Mouse (Mus musculus) heart, embryonic 16.5 days (tissue): ENCODE data around the gene Gmds. TPM values are rescaled to one million over a fixed set of nuclear protein-coding genes. Genes with fewer than 3 reads are reported as not detected.

Source experiments
- ATAC-seq: fragments of 200-750 bp; cut with Nextera tagmentation; replicated peaks from 2 replicates; pipeline ENCODE4 v1.8.0; 2017; ENCODE audit warnings: moderate number of reproducible peaks; ENCODE audit not compliant: insufficient read depth, low FRiP score; ENCODE audit errors: extremely low read depth
- H3K27ac ChIP-seq: fragments of 300-500 bp; sonication (generic); 2 replicates; pipeline ENCODE4 v1.5.1; 2014; ENCODE audit warnings: mild to moderate bottlenecking, low read length, control low read depth, moderate library complexity
- H3K27me3 ChIP-seq: fragments of 300-500 bp; sonication (generic); 2 replicates; pipeline ENCODE4 v1.6.1; 2014; ENCODE audit warnings: low read length, mixed read lengths; ENCODE audit not compliant: control insufficient read depth, insufficient read depth
- H3K36me3 ChIP-seq: fragments of 300-500 bp; sonication (generic); 2 replicates; pipeline ENCODE4 v1.6.1; 2014; ENCODE audit not compliant: control insufficient read depth, insufficient read depth
- H3K4me1 ChIP-seq: fragments of 300-500 bp; sonication (generic); 2 replicates; pipeline ENCODE4 v1.6.1; 2014; ENCODE audit warnings: low read length, mixed read lengths; ENCODE audit not compliant: control insufficient read depth, insufficient read depth
- H3K4me2 ChIP-seq: fragments of 300-500 bp; sonication (generic); 2 replicates; pipeline ENCODE4 v1.6.1; 2014; ENCODE audit warnings: low read depth, mild to moderate bottlenecking, control low read depth, low read length
- H3K4me3 ChIP-seq: fragments of 300-500 bp; sonication (generic); 2 replicates; pipeline ENCODE4 v1.5.1; 2014; ENCODE audit warnings: mild to moderate bottlenecking, control low read depth, low read length
- H3K9ac ChIP-seq: fragments of 300-500 bp; sonication (generic); 2 replicates; pipeline ENCODE4 v1.6.1; 2014; ENCODE audit warnings: low read length, control low read depth
- H3K9me3 ChIP-seq: fragments of 300-500 bp; sonication (generic); replicated peaks from 2 replicates; pipeline ENCODE4 v1.6.1; 2016; ENCODE audit warnings: low read length; ENCODE audit not compliant: control insufficient read depth
- WGBS: fragments of 180-500 bp; shearing (Covaris S2); extraction: QIAGEN DNeasy Blood & Tissue Kit; methylation state at CpG from one replicate; pipeline ENCODE4 v1.1.7; 2014; 5-methylcytosine and 5-hydroxymethylcytosine counted together
- polyA plus RNA-seq: library from polyadenylated mRNA; unstranded; fragments of >200 nt; fragmentation: Nextera tagmentation; extraction: Ambion mirVana; gene quantifications from 2 replicates; pipeline ENCODE4 v1.2.1, GENCODE M21; 2015

Gmds gene
- polyA plus RNA-seq, 1 experiment from 2014 or later = 21.8 TPM

DNA sequence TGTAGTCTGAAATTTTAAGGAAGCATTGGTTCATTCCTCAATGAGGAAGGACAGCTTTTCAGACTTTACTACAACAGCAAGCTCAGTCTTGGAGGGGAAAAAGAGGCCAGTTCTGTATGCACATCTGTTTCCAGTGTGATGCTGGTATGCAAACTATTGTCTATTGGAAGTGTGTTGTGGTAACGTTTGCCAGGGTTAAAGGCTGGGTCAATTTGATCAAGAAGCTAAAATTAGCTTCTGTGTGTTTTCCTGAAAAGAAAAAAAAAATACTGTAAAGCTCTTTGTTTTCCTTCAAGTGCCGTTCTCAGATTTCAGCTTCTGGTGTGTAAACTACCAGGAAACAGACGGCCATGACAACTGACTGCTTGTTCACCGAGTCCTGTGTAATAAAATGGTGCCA is 329.7 kb downstream of the Gmds start:
- H3K4me2 ChIP-seq = no peak overlapping the region

DNA sequence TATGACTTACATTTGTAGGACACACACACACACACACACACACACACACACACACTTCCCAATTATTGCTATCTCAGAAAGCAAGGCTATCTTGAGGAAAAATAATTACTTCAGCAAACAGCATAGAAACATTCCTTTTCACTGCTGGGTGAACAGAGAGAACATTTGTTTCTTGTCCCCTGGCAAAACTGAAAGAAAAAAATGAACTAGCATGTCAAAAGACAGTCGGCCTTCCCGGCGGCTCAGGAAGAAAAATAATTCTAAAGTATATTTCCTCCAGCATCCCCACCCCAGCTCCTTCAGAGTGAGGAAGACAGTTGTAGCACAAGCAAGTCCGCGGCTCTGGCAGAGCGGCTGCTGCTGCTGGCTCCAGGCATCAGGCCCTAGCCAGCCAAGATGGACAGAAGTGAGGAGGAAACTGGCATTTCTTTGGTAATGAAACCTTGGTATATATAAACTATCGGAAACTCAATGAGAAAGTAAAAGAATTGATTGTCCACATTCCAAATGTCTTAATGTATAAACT is 330.4 kb downstream of the Gmds start:
- Histone ChIP-seq H3K9me3 (no peaks in the 10 kb centered on the region), H3K9ac (peak overlapping the region; percentile 49; the same call in 1 of the 2 replicates), H3K4me2 (peak overlapping the region; percentile 47), H3K27ac (peak overlapping the region; percentile 70), H3K36me3 (no peaks in the 10 kb centered on the region), H3K4me3 (0 out of 2 replicates have a peak overlapping the region, but pooled peaks have one; percentile 6), H3K4me1 (peaks cover 9% of the 10 kb centered on the region), H3K27me3 (no peaks in the 10 kb centered on the region)
- 37% methylated on average over 7 of the region's 7 CpGs for WGBS
- ATAC-seq = no peak

More for the DNA sequence above, 329.7 kb downstream of the Gmds start:
- Histone ChIP-seq H3K27ac (0 out of 2 replicates have a peak overlapping the region, but pooled peaks have one; percentile 58), H3K4me3 (no peak overlapping the region), H3K36me3 (no peaks in the 10 kb centered on the region), H3K9me3 (no peaks in the 10 kb centered on the region), H3K27me3 (no peaks in the 10 kb centered on the region), H3K9ac (no peak overlapping the region), H3K4me1 (peaks cover 9% of the 10 kb centered on the region)
- 15% methylated on average over 4 of the region's 4 CpGs for WGBS
- no peak for ATAC-seq

DNA sequence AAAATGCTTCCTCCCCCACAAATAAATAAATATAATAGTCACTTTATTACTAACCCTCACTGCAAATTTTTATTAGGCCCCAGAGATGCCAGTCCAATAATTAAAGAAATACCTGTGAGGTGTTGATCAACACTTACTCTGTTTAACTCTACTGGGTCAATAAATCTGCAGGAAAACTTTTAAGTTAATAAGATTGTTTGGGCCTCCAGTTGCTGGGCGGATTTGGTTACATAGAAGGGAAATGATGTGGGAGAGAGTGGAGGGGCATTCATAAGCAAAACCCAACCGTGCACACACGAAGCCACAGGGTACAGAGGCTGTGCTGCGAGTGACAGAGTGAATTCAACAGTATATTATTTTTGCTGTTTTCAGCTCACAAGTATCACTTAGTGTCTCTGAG is 345.1 kb downstream of the Gmds start:
- no peaks in the 10 kb centered on the region for H3K36me3 ChIP-seq
- no peak overlapping the region for H3K27ac ChIP-seq
- no peaks in the 10 kb centered on the region for H3K9me3 ChIP-seq
- no peak for ATAC-seq
- no peaks in the 10 kb centered on the region for H3K27me3 ChIP-seq
- H3K4me3 ChIP-seq = no peak overlapping the region
- 88% methylated on average over 4 of the region's 4 CpGs for WGBS
- H3K4me1 ChIP-seq = peaks cover 4% of the 10 kb centered on the region
- H3K9ac ChIP-seq = no peak overlapping the region
- no peak overlapping the region for H3K4me2 ChIP-seq

DNA sequence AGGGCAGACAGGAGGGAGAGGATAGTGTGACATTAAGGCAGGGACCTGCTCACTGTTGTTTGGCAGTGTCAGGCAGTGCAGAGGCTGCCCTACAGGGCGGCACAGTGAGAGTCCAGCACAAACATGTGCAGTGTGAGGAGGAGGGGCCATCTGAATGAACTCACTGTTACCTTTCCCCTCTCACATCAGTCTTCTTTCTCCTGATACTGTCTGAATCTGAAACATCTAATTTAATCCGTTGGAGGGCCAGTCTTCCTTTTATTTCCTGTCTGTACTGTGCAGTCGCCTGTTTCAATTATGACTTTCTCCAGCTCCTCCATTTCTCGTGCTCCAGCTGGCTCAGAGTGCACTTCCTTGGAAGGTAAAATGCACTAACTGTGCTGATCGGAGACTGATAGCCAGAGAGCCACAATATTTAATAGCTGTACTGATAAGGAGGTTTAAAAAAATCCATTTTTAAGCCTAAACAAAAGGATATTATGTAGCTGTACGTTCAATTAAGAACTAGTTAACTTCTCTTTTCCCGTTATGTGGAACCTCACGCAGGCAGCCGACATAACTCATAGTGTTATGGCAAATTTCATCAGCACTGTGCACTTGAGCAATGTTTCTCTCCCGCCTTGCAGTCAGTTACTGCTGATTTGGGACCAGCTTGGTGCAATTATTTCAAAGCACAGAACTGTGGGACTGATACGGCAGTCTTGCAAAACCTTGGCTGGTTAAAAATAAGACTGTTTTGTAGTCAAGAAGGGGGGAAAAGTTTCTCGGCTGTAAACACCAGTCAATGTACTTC is 345.9 kb downstream of the Gmds start:
- 48% methylated on average over 12 of the region's 12 CpGs for WGBS
- Histone ChIP-seq H3K4me2 (peak overlapping the region; percentile 36), H3K36me3 (no peaks in the 10 kb centered on the region), H3K9ac (no peak overlapping the region), H3K27me3 (no peaks in the 10 kb centered on the region), H3K4me3 (no peak overlapping the region), H3K4me1 (peaks cover 4% of the 10 kb centered on the region), H3K9me3 (no peaks in the 10 kb centered on the region), H3K27ac (peak overlapping the region; percentile 23; the same call in 1 of the 2 replicates)
- ATAC-seq = peak; percentile 49; the same call in 1 of the 2 replicates

DNA sequence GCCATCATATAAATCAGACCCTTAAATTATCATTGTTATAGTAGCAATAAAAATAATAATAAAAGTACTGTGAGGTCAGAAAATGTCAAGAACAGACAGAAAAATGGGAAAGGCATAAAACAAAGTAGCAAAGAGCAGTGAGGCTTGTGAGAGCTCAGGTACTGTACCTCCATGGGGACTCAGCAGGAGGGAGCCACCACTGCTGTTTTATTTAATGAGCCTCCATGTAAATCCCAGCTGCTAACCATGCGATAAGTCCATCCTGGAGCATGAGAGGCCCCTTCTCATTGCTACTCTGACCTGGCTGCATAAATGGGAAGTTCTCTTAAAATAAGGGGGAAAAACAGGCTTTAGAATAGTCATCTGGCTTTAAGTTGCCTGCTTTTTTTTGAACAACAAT is 357.3 kb downstream of the Gmds start:
- H3K4me3 ChIP-seq = no peak overlapping the region
- H3K4me2 ChIP-seq = no peak overlapping the region
- ATAC-seq = no peak
- H3K4me1 ChIP-seq = peaks cover 3% of the 10 kb centered on the region; the same call in 1 of the 2 replicates
- H3K27ac ChIP-seq = no peak overlapping the region
- no peaks in the 10 kb centered on the region for H3K27me3 ChIP-seq
- no peak overlapping the region for H3K9ac ChIP-seq
- WGBS = 87% methylated on average over 1 of the region's 1 CpGs
- no peaks in the 10 kb centered on the region for H3K9me3 ChIP-seq
- H3K36me3 ChIP-seq = no peaks in the 10 kb centered on the region

DNA sequence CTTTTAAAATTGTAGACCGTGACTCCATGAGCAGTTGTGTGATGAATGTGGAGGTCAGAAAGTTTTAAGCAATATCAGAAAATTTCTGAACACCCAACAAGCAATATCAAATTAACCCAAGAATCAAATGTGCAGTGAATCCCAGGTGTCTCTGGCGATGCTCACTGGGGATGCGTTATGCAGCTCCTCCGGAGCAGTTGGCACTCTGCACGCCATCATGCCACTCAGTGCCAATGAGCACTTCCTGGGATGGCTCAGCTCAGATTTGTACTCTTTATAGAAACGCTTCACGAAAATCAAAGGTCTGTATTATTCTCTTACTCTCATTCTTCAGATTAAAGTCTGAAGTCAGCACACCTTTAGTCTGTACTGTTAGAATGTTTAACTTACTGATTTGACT is 360.4 kb downstream of the Gmds start:
- WGBS = 89% methylated on average over 7 of the region's 7 CpGs
- no peak overlapping the region for H3K4me3 ChIP-seq

DNA sequence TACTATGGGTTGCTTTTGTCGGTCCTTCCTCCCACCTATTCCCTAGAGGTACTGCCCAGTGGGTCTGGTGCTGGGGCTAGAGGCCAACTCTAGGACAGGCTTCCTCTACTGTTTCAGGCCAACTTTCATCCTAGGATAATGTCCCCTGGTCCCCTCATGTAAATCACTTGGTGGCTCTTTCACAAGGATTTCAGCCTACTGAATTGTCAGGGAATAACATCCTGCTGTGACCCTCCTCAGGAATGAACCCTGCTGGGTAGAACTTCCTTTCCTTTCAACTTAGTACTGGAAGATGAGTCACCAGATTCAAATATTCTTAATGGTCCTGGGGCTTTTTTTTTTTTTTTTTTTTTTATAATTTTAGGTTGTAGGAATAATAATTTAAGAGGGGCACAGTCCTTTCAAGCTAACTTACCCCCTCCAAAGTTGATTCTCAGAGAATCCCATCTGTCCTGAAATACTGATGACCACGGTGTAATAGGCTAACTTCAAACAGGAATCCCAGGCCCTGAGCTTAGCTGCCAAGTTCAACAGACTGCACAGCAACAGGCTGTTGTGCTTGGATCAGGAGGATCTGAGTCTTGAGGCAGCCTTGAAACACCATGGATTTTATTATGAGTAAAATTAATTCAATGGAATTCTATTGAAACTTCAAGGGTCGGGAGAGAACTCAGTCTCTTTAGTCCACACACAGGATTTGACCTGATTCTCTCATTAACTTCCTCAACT is 363.6 kb downstream of the Gmds start:
- Histone ChIP-seq H3K36me3 (no peaks in the 10 kb centered on the region), H3K4me3 (no peak overlapping the region), H3K9me3 (no peaks in the 10 kb centered on the region), H3K27ac (peak overlapping the region; percentile 33; the same call in 1 of the 2 replicates), H3K4me2 (no peak overlapping the region), H3K4me1 (no peaks in the 10 kb centered on the region), H3K9ac (no peak overlapping the region), H3K27me3 (no peaks in the 10 kb centered on the region)
- 57% methylated on average over 3 of the region's 3 CpGs for WGBS
- ATAC-seq = no peak

More for the DNA sequence above, 360.4 kb downstream of the Gmds start:
- H3K9ac ChIP-seq = no peak overlapping the region
- H3K27ac ChIP-seq = no peak overlapping the region
- H3K4me2 ChIP-seq = no peak overlapping the region
- H3K9me3 ChIP-seq = no peaks in the 10 kb centered on the region
- H3K36me3 ChIP-seq = no peaks in the 10 kb centered on the region
- no peak for ATAC-seq
- H3K27me3 ChIP-seq = no peaks in the 10 kb centered on the region
- no peaks in the 10 kb centered on the region for H3K4me1 ChIP-seq

DNA sequence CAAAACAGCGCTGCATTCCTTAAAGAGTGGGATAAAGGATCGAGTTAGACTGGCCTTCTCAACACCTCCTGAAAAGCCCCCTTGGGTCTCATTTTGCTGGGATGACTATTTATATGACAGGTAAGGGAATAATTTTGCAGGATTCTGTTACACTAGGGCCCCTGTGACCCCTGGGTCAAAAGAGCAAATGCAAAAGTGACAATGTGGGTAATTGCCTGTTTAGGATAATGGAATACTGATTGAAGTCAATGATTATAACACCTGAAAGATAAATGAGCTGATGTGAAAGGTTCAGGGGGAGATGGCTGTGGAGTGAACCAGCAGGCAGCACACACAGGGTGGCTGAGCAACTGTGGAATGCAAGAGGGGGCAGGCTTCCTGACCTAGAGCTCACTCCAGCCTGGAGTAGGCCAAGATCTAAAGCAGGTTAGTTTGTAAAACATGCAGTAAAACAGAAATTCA is 367.5 kb downstream of the Gmds start:
- Histone ChIP-seq H3K9me3 (no peaks in the 10 kb centered on the region), H3K4me1 (no peaks in the 10 kb centered on the region), H3K9ac (no peak overlapping the region), H3K4me2 (no peak overlapping the region), H3K27ac (no peak overlapping the region), H3K4me3 (no peak overlapping the region), H3K36me3 (no peaks in the 10 kb centered on the region), H3K27me3 (no peaks in the 10 kb centered on the region)
- ATAC-seq = no peak
- 67% methylated on average over 2 of the region's 2 CpGs for WGBS

DNA sequence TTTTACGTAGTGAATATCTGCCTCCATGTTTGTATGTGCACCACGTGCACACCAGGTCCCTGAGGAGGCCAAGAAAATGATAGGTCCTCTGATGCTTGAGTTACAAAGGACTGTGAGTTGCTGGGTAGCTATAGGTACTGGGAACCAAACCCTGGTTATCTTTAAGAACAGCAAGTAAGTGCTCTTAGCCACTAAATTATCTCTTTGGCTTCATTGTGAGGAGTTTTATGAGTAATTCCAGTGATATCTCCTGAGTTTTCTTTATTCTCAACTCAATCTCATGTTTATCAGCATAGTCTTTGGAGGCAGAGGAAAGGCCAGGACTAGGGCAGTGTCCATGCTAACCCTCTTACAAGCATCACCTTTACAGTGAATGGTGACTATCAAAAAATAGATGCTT is 370.3 kb downstream of the Gmds start:
- H3K36me3 ChIP-seq = no peaks in the 10 kb centered on the region
- no peak overlapping the region for H3K4me2 ChIP-seq
- no peak overlapping the region for H3K9ac ChIP-seq
- no peak for ATAC-seq
- H3K27ac ChIP-seq = no peak overlapping the region
- H3K4me1 ChIP-seq = no peaks in the 10 kb centered on the region
- no peaks in the 10 kb centered on the region for H3K27me3 ChIP-seq
- WGBS = 81% methylated on average over 2 of the region's 2 CpGs
- no peak overlapping the region for H3K4me3 ChIP-seq
- H3K9me3 ChIP-seq = no peaks in the 10 kb centered on the region
